Mouse (Mus musculus) CH12.LX (cell line): ENCODE data around the gene 9930022D16Rik.

ENCODE experiments used
- CHD2 ChIP-seq: IDR thresholded peaks from 2 replicates; pipeline ENCODE4 v1.6.1; 2011; ENCODE audit warnings: low read length, improper control_type of control experiment
- CTCF ChIP-seq, 2 experiments: IDR thresholded peaks in 1 of 2; conservative IDR thresholded peaks in 1 of 2; 2 replicates each; pipeline ENCODE4 v1.5.1; 2011 to 2012; ENCODE audit warnings: low read depth in 2 of 2, low read length in 2 of 2, improper control_type of control experiment in 1 of 2, inconsistent platforms in 1 of 2, mild to moderate bottlenecking in 1 of 2, moderate library complexity in 1 of 2
- E2F4 ChIP-seq: IDR thresholded peaks from 2 replicates; pipeline ENCODE4 v1.6.1; 2011; ENCODE audit warnings: low read depth, low read length, improper control_type of control experiment; ENCODE audit not compliant: insufficient replicate concordance
- EP300 ChIP-seq: IDR thresholded peaks from 2 replicates; pipeline ENCODE4 v1.6.1; 2011; ENCODE audit warnings: low read length, improper control_type of control experiment
- MAFK ChIP-seq: IDR thresholded peaks from 2 replicates; pipeline ENCODE4 v1.6.1; 2011; ENCODE audit warnings: low read length, improper control_type of control experiment; ENCODE audit not compliant: insufficient replicate concordance
- PAX5 ChIP-seq: IDR thresholded peaks from 2 replicates; pipeline ENCODE4 v1.6.1; 2012; ENCODE audit warnings: low read length, inconsistent platforms, mixed read lengths
- UBTF ChIP-seq: IDR thresholded peaks from 2 replicates; pipeline ENCODE4 v1.6.1; 2012; ENCODE audit warnings: low read depth, mild to moderate bottlenecking, inconsistent platforms, low read length, improper control_type of control experiment, moderate library complexity
- ZMIZ1 ChIP-seq: IDR thresholded peaks from 2 replicates; pipeline ENCODE4 v1.6.1; 2012; ENCODE audit warnings: low read depth, mild to moderate bottlenecking, inconsistent platforms, low read length, improper control_type of control experiment

DNA sequence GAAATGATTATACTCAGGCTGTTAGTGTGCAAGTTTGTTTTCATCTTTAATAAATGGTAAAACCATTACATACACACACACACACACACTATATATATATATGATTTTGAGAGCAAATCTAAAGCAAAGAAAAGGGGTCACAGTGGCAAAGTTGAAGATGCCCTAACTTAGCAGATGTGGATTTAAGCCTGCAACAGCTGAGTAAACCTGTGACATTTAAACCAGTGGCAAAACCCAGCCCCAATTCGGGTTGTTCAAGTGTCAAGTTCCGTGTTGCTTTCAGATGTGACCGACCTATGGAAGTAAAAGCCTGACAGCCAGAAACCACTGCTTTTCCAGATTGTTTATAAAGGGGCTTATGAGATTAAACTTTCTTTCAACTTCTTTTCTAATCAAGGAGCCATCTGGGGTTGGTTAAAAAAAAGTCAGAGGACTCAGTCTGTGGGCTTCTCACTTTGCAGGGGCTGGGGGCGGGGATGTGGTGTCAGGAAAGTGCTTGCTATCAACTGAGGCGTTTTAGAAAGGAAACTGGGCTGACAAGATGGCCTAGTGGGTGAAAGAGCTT lies 28.5 kb downstream of the 9930022D16Rik start:
- TF ChIP-seq CTCF (conservative IDR thresholded peaks at IDR 0.05 in 1 of 2, IDR thresholded peaks at IDR 0.05 in 1 of 2; ENCODE audit: low read depth in 2 of 2, low read length in 2 of 2) (no peak), E2F4 (no peak), UBTF (no peak), MAFK (no peak), EP300 (no peak), CHD2 (no peak), ZMIZ1 (no peak), PAX5 (no peak)
